Mouse (Mus musculus) intestine, embryonic 15.5 days (tissue): ENCODE results near the gene Moap1. TPM values are rescaled to one million over a fixed set of nuclear protein-coding genes. Genes with fewer than 3 reads are reported as not detected.

Experiments
- ATAC-seq: fragments of 200-750 bp; cut with Nextera tagmentation; 2 replicates; pipeline ENCODE4 v1.8.0; 2017; ENCODE audit warnings: moderate TSS enrichment, moderate library complexity
- H3K27ac ChIP-seq: fragments of 300-500 bp; sonication (generic); 2 replicates; pipeline ENCODE4 v1.5.1; 2015; ENCODE audit warnings: mild to moderate bottlenecking, inconsistent platforms
- H3K27me3 ChIP-seq: fragments of 300-500 bp; sonication (generic); replicated peaks from 2 replicates; pipeline ENCODE4 v1.6.1; 2015; ENCODE audit warnings: inconsistent platforms
- H3K36me3 ChIP-seq: fragments of 300-500 bp; sonication (generic); 2 replicates; pipeline ENCODE4 v1.6.1; 2015; ENCODE audit warnings: inconsistent platforms
- H3K4me1 ChIP-seq: fragments of 300-500 bp; sonication (generic); replicated peaks from 2 replicates; pipeline ENCODE4 v1.6.1; 2015; ENCODE audit warnings: inconsistent platforms
- H3K4me2 ChIP-seq: fragments of 300-500 bp; sonication (generic); replicated peaks from 2 replicates; pipeline ENCODE4 v1.6.1; 2015; ENCODE audit warnings: mild to moderate bottlenecking, inconsistent platforms
- H3K4me3 ChIP-seq: fragments of 300-500 bp; sonication (generic); replicated peaks from 2 replicates; pipeline ENCODE4 v1.5.1; 2015; ENCODE audit warnings: inconsistent platforms
- H3K9ac ChIP-seq: fragments of 300-500 bp; sonication (generic); 2 replicates; pipeline ENCODE4 v1.6.1; 2015; ENCODE audit warnings: inconsistent platforms
- H3K9me3 ChIP-seq: fragments of 300-500 bp; sonication (generic); 2 replicates; pipeline ENCODE4 v1.6.1; 2016; ENCODE audit warnings: inconsistent platforms
- WGBS: fragments of 180-500 bp; shearing (Covaris S2); methylation state at CpG from one replicate; pipeline ENCODE4 v1.1.7; 2015; 5-methylcytosine and 5-hydroxymethylcytosine counted together
- polyA plus RNA-seq: library from polyadenylated mRNA; unstranded; fragments of >200 nt; fragmentation: Nextera tagmentation; extraction: Ambion mirVana; gene quantifications from 2 replicates; pipeline ENCODE4 v1.2.1, GENCODE M21; 2015

The Moap1 gene
- polyA plus RNA-seq, 1 experiment from 2014 or later = 20.5 TPM

DNA sequence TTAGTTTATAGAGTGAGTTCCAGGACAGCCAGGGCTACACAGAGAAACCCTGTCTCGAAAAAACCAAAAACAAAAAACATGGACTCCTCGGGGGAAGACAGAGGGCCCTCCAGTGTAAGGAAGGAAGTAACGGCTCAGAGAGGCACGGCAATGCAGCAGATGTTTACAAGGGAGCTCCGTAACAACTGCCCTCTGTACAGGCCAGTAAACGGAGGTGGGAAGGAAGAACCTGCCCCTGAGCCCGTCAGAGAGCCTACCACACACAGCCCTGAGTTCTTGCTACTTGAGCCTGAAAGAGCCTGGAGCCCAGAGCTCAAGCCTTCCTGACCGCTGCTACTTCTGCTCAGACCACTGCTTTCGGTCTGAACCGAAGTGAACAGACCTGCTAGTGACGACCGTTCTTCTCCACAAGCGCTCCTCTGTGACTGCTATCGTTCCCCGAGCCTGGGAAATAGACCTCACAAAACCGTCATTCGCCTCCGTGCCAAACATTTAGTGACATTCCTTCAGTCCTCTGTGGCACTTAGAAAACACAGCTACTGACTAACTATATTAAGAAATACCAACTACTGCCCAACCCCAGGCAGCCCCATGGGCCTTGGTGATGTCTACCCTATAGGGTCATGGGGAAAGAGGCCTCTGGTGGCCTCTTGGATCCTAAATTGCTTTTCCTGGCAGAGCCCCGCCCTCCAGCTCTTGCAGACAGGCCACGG, 30.2 kb downstream of the Moap1 start:
- no peaks in the 10 kb centered on the region for H3K27me3 ChIP-seq
- 0 out of 2 replicates have a peak, but pooled peaks cover 10% of the 10 kb centered on the region for H3K4me1 ChIP-seq
- no peak overlapping the region for H3K27ac ChIP-seq
- H3K4me2 ChIP-seq = no peak overlapping the region
- H3K9me3 ChIP-seq = no peaks in the 10 kb centered on the region
- no peak for ATAC-seq
- WGBS = 62% methylated on average over 20 of the region's 20 CpGs
- H3K36me3 ChIP-seq = no peaks in the 10 kb centered on the region
- H3K9ac ChIP-seq = no peak overlapping the region
- H3K4me3 ChIP-seq = no peak overlapping the region

DNA sequence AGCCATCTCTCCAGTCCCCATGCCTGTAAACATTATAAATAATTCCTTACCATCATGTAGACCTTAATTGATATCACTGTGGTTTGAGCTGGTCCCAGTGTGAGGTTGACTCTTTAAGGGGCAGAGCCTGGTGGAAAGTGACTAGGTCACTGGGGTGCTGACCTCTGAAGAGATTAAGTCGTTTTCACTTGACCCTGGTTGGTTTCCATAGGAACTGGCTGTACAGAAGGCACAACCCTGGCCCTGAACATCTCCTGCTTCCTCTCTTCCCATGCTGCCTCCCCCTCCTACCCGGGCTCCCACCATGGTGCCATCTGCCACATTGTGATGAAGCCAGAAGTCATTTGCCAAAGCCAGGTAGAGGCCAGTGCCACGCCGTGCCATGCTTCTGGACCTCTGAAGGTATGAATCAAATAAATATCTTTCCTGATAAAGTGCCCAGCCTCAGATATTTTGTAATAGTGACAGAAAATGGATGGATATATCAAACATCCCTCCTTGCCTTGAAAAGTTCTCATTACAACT, 32.5 kb downstream of the Moap1 start:
- Histone ChIP-seq H3K4me3 (no peak overlapping the region), H3K27me3 (no peaks in the 10 kb centered on the region), H3K36me3 (no peaks in the 10 kb centered on the region), H3K9ac (no peak overlapping the region), H3K4me2 (no peak overlapping the region), H3K9me3 (no peaks in the 10 kb centered on the region), H3K4me1 (0 out of 2 replicates have a peak, but pooled peaks cover 21% of the 10 kb centered on the region), H3K27ac (no peak overlapping the region)
- ATAC-seq = no peak
- WGBS = 60% methylated on average over 4 of the region's 4 CpGs

DNA sequence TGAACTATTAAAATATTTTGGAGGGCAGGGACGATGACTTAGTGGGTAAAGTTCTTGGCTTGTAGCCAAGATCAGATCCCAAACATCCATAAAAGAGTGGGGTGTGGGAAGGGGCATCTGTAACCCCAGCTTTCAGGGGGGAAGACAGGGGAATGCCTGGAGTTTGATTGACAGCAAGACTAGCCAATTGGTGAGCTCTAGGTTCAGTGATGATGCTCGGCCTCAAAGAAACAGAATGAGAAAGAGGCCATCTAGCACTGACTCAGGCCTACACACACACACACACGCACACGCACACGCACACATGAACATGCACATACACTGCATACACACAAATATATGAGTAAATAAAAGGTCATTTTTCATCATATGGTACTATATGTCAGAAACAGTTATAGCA, 33.6 kb downstream of the Moap1 start:
- Histone ChIP-seq H3K36me3 (no peaks in the 10 kb centered on the region), H3K27ac (no peak overlapping the region), H3K4me2 (no peak overlapping the region), H3K4me1 (peaks cover 26% of the 10 kb centered on the region; the same call in 1 of the 2 replicates), H3K27me3 (no peaks in the 10 kb centered on the region), H3K4me3 (no peak overlapping the region), H3K9me3 (no peaks in the 10 kb centered on the region), H3K9ac (no peak overlapping the region)
- 86% methylated on average over 5 of the region's 5 CpGs for WGBS
- no peak for ATAC-seq

DNA sequence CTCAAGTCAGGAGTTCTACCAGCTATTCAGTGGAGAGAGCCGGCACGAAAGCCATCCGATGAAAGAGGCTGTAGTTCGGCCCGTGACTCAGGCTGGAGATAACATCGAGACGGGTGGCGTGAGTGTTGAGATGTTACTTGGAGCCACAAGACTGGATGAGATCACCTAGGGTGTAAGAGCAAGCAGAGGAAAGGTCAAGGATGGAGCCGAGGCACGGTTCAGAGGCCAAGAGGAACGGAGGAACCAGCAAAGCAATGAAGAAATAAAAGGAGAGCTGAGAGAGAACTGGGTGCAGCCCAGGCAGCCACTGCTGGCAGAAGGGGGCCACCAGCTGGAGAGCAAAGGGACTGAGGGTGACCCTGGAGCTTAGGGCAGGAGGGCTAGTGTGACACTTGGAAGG, 35.2 kb downstream of the Moap1 start:
- no peaks in the 10 kb centered on the region for H3K27me3 ChIP-seq
- no peak overlapping the region for H3K9ac ChIP-seq
- 63% methylated on average over 11 of the region's 11 CpGs for WGBS
- no peaks in the 10 kb centered on the region for H3K9me3 ChIP-seq
- peak; percentile 13; the same call in 1 of the 2 replicates for ATAC-seq
- H3K4me3 ChIP-seq = no peak overlapping the region
- H3K27ac ChIP-seq = peak overlapping the region; percentile 36; the same call in 1 of the 2 replicates
- H3K4me1 ChIP-seq = peaks cover 32% of the 10 kb centered on the region
- H3K4me2 ChIP-seq = no peak overlapping the region
- H3K36me3 ChIP-seq = no peaks in the 10 kb centered on the region

DNA sequence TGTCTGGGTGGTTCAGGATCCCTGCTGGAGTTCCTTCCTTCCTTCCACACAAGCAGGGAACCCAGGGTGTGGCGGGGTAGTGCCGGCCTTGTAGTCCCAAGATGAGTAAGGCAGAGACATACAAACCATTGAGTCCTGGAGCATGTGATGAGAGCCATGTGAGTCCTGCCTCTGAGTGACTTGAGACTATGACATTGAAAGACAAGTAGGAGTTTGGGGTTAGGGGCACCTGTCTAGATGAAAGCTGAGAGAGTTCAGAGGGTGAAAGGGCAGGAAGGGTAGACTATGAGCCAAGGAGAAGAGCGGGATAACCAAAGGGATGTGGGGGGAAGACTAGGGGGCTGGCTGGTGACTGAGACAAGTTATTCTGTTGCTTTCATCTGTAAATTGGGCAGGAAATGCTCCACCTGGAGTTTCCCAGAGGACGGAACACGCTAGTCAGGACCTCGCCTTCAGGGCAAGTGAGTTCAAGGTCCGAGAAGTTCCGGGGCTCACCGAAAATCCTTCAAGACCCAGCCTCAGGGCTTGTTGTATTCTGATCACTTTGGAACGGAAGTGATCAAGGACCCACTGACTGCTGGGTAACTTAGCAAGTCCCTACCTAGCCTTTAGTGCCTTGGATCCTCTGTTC, 36.5 kb downstream of the Moap1 start:
- ATAC-seq = no peak
- Histone ChIP-seq H3K36me3 (no peaks in the 10 kb centered on the region), H3K4me3 (no peak overlapping the region), H3K27ac (no peak overlapping the region), H3K9ac (no peak overlapping the region), H3K4me1 (peaks cover 33% of the 10 kb centered on the region), H3K4me2 (no peak overlapping the region), H3K9me3 (no peaks in the 10 kb centered on the region), H3K27me3 (no peaks in the 10 kb centered on the region)
- WGBS = 86% methylated on average over 10 of the region's 10 CpGs

DNA sequence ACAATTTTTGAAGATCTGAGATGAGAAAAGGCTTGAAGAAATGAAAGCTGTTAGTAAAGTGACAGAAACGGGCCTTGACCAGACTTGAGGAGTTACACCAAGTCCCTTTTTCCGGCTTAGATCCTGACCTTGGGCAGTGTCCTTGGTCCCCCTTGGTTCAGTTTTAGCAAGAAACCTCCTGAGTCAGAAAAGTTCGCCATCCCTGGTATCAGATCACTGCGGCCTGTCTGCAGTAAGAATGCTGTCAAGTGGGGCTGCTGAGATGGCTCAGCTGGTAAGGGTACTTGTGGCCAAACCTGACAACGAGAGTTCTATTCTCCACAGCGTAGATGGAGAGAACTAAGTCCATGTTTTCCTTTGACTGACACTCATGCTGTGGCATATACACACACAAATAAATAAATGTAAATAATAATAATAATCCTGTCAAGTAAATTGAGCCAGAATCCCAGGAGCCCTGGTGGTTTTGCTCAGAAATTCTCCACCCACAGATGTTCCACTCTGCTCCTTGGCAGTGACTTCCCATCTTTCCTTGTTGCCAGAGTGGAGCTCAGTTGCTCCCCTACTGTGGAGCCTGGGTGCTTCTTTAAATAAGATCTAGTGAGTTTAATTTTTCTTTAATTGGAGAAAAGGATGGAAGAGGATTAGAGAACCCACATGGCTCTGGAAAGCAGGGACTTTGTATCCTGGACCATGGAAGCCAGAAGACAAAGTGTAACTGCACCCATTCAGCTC, 37.4 kb downstream of the Moap1 start:
- ATAC-seq = no peak
- H3K36me3 ChIP-seq = no peaks in the 10 kb centered on the region
- peak overlapping the region; percentile 84; the same call in 1 of the 2 replicates for H3K9ac ChIP-seq
- 73% methylated on average over 6 of the region's 6 CpGs for WGBS
- no peaks in the 10 kb centered on the region for H3K27me3 ChIP-seq
- no peak overlapping the region for H3K4me3 ChIP-seq
- H3K4me1 ChIP-seq = peaks cover 33% of the 10 kb centered on the region
- no peak overlapping the region for H3K27ac ChIP-seq
- H3K9me3 ChIP-seq = no peaks in the 10 kb centered on the region
- peak overlapping the region; percentile 95 for H3K4me2 ChIP-seq

DNA sequence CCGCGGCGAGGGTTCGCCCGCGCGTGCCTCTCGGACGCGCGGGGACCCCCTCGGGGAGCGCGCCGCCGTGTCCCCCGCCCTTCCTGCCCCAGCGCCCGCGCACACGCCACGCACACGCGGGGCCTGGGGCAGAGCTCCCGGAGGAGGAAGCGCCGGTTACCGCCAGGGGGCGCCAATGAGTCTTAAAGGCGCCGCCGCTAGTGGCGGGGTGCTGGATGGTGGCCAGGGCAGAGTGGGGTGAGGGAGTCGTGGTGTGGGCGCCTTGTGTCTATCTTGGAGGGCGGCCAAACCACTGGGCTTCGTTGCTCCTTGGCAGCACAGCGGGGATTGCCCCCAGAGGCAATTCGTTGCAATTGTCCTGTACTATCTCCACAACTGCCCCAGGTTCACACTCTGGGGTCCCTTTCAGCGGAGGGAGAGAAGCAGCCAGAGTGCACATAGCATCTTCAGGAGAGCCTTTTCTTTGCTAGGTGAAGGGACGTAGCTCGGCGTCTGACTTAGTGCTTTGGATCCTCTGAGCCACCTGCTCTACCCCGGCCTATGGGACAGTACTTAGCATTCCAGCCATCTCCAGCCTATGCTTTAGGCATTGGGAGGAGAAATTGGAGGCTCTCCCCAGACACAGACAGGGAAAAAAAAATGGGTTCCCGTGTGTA, 38.1 kb downstream of the Moap1 start:
- peak; percentile 82 for ATAC-seq
- no peaks in the 10 kb centered on the region for H3K9me3 ChIP-seq
- H3K27ac ChIP-seq = peak overlapping the region; percentile 90
- peak overlapping the region; percentile 95 for H3K4me2 ChIP-seq
- 3% methylated on average over 45 of the region's 45 CpGs for WGBS
- H3K36me3 ChIP-seq = no peaks in the 10 kb centered on the region
- peak overlapping the region; percentile 86 for H3K4me3 ChIP-seq
- H3K4me1 ChIP-seq = peaks cover 33% of the 10 kb centered on the region
- no peaks in the 10 kb centered on the region for H3K27me3 ChIP-seq
- peak overlapping the region; percentile 84 for H3K9ac ChIP-seq

DNA sequence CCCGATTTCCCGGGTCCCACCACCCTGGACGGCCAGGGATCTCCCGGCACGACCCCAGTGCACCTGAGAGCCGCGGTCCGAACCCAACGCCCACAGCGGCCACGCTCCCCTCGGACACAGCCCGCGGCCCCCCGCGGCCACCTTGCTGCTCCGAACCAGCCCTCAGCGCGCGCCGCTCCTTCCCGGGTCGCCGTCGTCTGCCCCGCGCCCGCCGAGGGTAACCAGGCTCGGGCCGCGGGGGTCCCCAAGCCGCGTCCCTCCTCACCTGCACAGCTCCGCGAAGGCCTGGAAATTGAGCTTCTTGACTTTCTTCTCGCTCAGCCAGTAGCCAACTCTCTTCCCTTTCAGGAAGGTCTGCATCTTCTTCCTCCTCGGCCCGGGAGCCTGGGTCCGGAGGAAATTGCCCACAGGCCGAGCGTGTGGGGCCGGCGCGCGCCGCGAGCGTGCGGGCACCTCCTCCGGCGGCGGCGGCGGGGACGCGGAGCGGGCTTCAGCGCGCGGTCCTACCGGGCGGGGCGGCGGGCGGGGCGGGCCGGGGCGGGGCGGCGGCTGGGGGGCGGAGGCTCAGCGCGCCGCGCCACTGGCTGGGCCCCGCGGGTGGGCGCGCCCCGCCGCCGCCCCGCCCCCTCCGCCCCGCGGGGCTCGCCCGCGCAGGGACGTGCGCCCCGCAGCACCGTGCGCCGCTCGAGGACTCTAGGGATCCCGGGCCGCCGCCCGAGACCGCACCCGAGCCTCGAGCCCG, 38.8 kb downstream of the Moap1 start, which contains the start of gene Itpk1:
Gene Itpk1, minus strand, starts transcription at position 474 of the 742 bp plus-strand sequence.
- peak within 1 kb of the TSS; percentile 86 for H3K4me3 ChIP-seq
- peak; percentile 93 for ATAC-seq
- peak within 1 kb of the TSS; percentile 90 for H3K27ac ChIP-seq
- WGBS = under 1% methylated on average over 83 of the region's 105 CpGs
- peak within 1 kb of the TSS; percentile 95 for H3K4me2 ChIP-seq
- H3K36me3 ChIP-seq = no peaks in the 10 kb centered on the region
- H3K9ac ChIP-seq = peak within 1 kb of the TSS; percentile 84
- peaks cover 33% of the 10 kb centered on the region for H3K4me1 ChIP-seq
- no peaks in the 10 kb centered on the region for H3K9me3 ChIP-seq
- H3K27me3 ChIP-seq = no peaks in the 10 kb centered on the region

DNA sequence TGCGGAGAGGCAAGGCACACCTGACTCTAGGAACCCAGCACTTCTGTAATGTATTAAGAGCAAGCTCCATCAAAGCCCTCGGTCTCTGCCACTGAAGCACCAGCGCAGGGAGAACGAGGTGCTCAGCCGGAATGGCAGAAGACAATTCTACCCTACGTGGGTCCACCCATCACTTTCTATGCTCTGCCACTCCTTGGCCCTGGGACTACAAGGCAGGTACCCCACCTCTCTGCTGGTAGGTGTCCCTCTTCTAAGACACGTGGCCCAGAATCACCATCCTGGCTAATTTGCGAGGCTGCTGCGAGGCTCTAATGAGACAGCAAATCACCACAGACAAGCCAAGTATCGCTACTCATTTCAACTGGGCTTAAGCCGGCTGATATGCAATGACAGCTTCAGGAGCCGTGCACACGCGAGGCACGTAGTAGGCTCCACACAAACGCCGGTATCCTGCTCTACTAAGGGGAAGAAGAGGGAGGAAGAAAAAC, 39.5 kb downstream of the Moap1 start:
- Histone ChIP-seq H3K9ac (peak overlapping the region; percentile 84), H3K9me3 (no peaks in the 10 kb centered on the region), H3K4me1 (peaks cover 37% of the 10 kb centered on the region), H3K36me3 (no peaks in the 10 kb centered on the region), H3K4me3 (peak overlapping the region; percentile 86), H3K27ac (peak overlapping the region; percentile 81), H3K27me3 (no peaks in the 10 kb centered on the region), H3K4me2 (peak overlapping the region; percentile 95)
- 11% methylated on average over 17 of the region's 17 CpGs for whole genome bisulfite sequencing
- ATAC-seq = no peak

DNA sequence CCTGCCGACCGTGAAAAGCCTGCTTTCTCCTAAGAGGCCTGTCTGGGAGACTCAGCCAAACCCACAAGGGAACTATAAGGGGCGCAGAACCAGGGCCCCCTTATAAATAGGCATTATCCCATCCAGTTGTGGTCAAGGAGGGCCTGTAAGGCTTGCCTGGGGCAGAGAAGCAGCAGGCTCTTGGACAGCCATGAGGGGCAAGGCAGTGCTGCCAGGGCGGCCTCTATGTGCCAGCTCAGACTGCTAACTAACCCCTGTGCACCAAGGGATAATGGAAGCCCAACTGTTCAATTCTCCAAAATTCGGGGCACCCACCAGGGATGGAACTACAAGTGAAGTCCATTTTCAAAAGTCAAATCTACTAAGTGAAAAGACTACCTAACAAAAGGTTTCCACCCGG, 40.0 kb downstream of the Moap1 start:
- H3K4me2 ChIP-seq = peak overlapping the region; percentile 95
- peak overlapping the region; percentile 84 for H3K9ac ChIP-seq
- peak overlapping the region; percentile 81 for H3K27ac ChIP-seq
- peaks cover 40% of the 10 kb centered on the region for H3K4me1 ChIP-seq
- peak overlapping the region; percentile 86 for H3K4me3 ChIP-seq
- 51% methylated on average over 6 of the region's 6 CpGs for WGBS
- H3K9me3 ChIP-seq = no peaks in the 10 kb centered on the region
- H3K36me3 ChIP-seq = no peaks in the 10 kb centered on the region
- H3K27me3 ChIP-seq = no peaks in the 10 kb centered on the region
- ATAC-seq = no peak

DNA sequence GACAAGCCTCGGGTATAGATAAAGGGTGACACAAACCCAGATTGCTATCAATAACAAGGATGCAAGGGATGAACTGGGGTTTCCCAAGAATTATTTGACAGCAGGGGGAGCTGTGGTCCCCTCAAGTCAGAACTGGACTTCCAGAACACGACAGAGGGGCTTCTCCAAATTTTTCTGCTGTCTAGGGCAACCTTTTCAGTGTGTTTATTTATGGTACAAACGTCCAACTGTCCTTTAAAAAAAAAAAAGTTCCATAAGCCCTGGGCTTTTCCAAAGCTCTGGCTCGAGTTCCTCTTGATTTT, 40.4 kb downstream of the Moap1 start:
- Histone ChIP-seq H3K4me2 (peak overlapping the region; percentile 95), H3K9me3 (no peaks in the 10 kb centered on the region), H3K9ac (peak overlapping the region; percentile 84), H3K36me3 (no peaks in the 10 kb centered on the region), H3K4me1 (peaks cover 44% of the 10 kb centered on the region), H3K4me3 (peak overlapping the region; percentile 86), H3K27me3 (no peaks in the 10 kb centered on the region), H3K27ac (peak overlapping the region; percentile 81)
- WGBS = 6% methylated on average over 4 of the region's 4 CpGs
- ATAC-seq = no peak
